Mouse (Mus musculus): ENCODE data around the gene Eras.

GRCm38 (mm10) chrX:7947108-7947899 lies 18.9 kb upstream of the Eras start, which contains the start of gene Hdac6:
- TF ChIP-seq CTCF (IDR thresholded peaks at IDR 0.05; ENCODE audit: control insufficient read depth, insufficient read depth, insufficient read length) (no peak), CEBPB (IDR thresholded peaks at IDR 0.05; ENCODE audit: low read depth) (no peak), USF1 (IDR thresholded peaks at IDR 0.05; ENCODE audit: low read depth) (no peak), MYOD1 (IDR thresholded peaks at IDR 0.05; ENCODE audit: control insufficient read depth, insufficient read length, low read depth) (no peak), MYOG (IDR thresholded peaks at IDR 0.05; ENCODE audit: control insufficient read depth, extremely low read depth, insufficient read length) (no peak), MAX (IDR thresholded peaks at IDR 0.05) (peak; percentile 8)
